Mouse (Mus musculus) liver, embryonic 14.5 days (tissue): ENCODE data around the gene Npff. TPM values are rescaled to one million over a fixed set of nuclear protein-coding genes. Genes with fewer than 3 reads are reported as not detected.

Experiments
- ATAC-seq: fragments of 200-750 bp; cut with Nextera tagmentation; 2 replicates; pipeline ENCODE4 v1.8.0; 2017; ENCODE audit warnings: moderate number of reproducible peaks, mild to moderate bottlenecking, moderate library complexity; ENCODE audit not compliant: insufficient read depth
- DNase-seq, 3 experiments: peaks; one replicate each; pipeline ENCODE4 v3.0.0-alpha.2; 2012 to 2013; ENCODE audit warnings: low read depth in 3 of 3, low spot score in 3 of 3
- H3K27ac ChIP-seq: fragments of 300-500 bp; sonication (generic); 2 replicates; pipeline ENCODE4 v1.5.1; 2014; ENCODE audit warnings: moderate library complexity, mild to moderate bottlenecking, control low read depth, inconsistent platforms
- H3K27me3 ChIP-seq: fragments of 300-500 bp; sonication (generic); 2 replicates; pipeline ENCODE4 v1.6.1; 2014; ENCODE audit warnings: mild to moderate bottlenecking, low read length, moderate library complexity; ENCODE audit not compliant: control insufficient read depth, insufficient read depth
- H3K36me3 ChIP-seq: fragments of 300-500 bp; sonication (generic); replicated peaks from 2 replicates; pipeline ENCODE4 v1.6.1; 2014; ENCODE audit warnings: low read depth; ENCODE audit not compliant: control insufficient read depth, insufficient read depth
- H3K4me1 ChIP-seq, 2 experiments: fragments of 200-500 bp in 1 of 2; fragments of 300-500 bp in 1 of 2; sonication (generic) in 1 of 2; replicated peaks; 2 replicates each; pipeline ENCODE4 v1.6.1; 2012 to 2014; ENCODE audit warnings: antibody characterized with exemption in 1 of 2, inconsistent platforms in 1 of 2, low read length in 1 of 2; ENCODE audit not compliant: control insufficient read depth in 2 of 2, insufficient read depth in 2 of 2
- H3K4me2 ChIP-seq: fragments of 300-500 bp; sonication (generic); 2 replicates; pipeline ENCODE4 v1.6.1; 2014; ENCODE audit warnings: low read depth, mild to moderate bottlenecking, control low read depth, moderate library complexity
- H3K4me3 ChIP-seq, 2 experiments: fragments of 200-500 bp in 1 of 2; fragments of 300-500 bp in 1 of 2; sonication (generic) in 1 of 2; 2 replicates each; pipeline ENCODE4 v1.5.1; 2012 to 2014; ENCODE audit warnings: low read depth in 2 of 2, low read length in 2 of 2, mild to moderate bottlenecking in 2 of 2, control low read depth in 1 of 2, inconsistent platforms in 1 of 2, moderate library complexity in 1 of 2; ENCODE audit not compliant: insufficient read depth in 1 of 2
- H3K9ac ChIP-seq: fragments of 300-500 bp; sonication (generic); replicated peaks from 2 replicates; pipeline ENCODE4 v1.6.1; 2014; ENCODE audit warnings: mild to moderate bottlenecking, control low read depth, moderate library complexity
- H3K9me3 ChIP-seq: fragments of 300-500 bp; sonication (generic); 2 replicates; pipeline ENCODE4 v1.6.1; 2016; ENCODE audit warnings: low read length, mixed read lengths; ENCODE audit not compliant: control insufficient read depth
- CTCF ChIP-seq: IDR thresholded peaks from 2 replicates; pipeline ENCODE4 v1.5.1; 2016; ENCODE audit warnings: antibody characterized with exemption, low read depth, control low read depth
- EP300 ChIP-seq: IDR thresholded peaks from 2 replicates; pipeline ENCODE4 v1.6.1; 2016; ENCODE audit warnings: antibody characterized with exemption, low read depth
- WGBS: fragments of 180-500 bp; shearing (Covaris S2); extraction: QIAGEN DNeasy Blood & Tissue Kit; methylation state at CpG from one replicate; pipeline ENCODE4 v1.1.7; 2014; ENCODE audit not compliant: insufficient replicate concordance; 5-methylcytosine and 5-hydroxymethylcytosine counted together
- polyA plus RNA-seq, 2 experiments: library from polyadenylated mRNA; depleted of rRNA in 1 of 2; stranded (reverse) in 1 of 2; unstranded in 1 of 2; fragments of >200 nt; fragmentation: Nextera tagmentation in 1 of 2; extraction: Ambion mirVana in 1 of 2; gene quantifications; 2 replicates each; pipeline versions ENCODE4 v1.2.1 to v1.2.3; 2012 to 2014

The Npff gene
- 1.2 and 1.4 TPM in 2 replicates for polyA plus RNA-seq (2012; rRNA removed)
- 0.19 and 0.94 TPM in 2 replicates for polyA plus RNA-seq (2014; fragmentation: Nextera tagmentation; extraction: Ambion mirVana)

- no peaks in the 10 kb centered on the region for H3K27me3 ChIP-seq
- H3K9me3 ChIP-seq = no peaks in the 10 kb centered on the region
- no peak within 1 kb of the TSS for H3K4me2 ChIP-seq
- H3K36me3 ChIP-seq = no peaks in the 10 kb centered on the region; the same call in 1 of the 2 replicates
- no peaks in the 10 kb centered on the region; a peak in 1 of 4 replicates for H3K4me1 ChIP-seq
- peak; percentile 22; the same call in 1 of the 2 replicates for ATAC-seq
- H3K4me3 ChIP-seq = no peak within 1 kb of the TSS
- TF ChIP-seq CTCF (peak; percentile 97), EP300 (no peak)
- no peak within 1 kb of the TSS for H3K27ac ChIP-seq
- WGBS = 10% methylated on average over 3 of the region's 3 CpGs
- H3K9ac ChIP-seq = no peak within 1 kb of the TSS
- DNase-seq = peak; percentile 39 to 56 (median 55)
Measured at GRCm38 (mm10) chr15:102524892-102525485, at the start of gene Npff. TSS of gene Npff (minus strand) at chr15:102524942.

DNA sequence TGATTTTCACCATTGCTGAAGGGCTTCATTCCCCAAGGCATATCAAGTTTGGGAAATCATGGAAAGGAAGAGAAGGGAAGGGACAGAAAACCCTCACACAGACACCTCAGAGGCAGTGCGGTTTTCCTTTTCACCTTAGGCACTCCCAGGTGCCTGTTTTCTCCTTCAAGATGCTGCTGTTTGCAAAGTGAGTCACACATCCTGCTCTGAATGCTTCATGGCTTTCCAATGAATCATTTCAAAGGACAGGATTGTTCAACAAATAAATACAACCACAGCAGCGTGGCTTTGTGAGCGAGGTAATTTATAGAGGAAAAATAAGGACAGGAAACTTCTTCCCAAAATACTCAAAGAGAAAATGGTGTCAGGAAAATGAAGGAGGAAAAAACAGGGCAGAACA is 47.3 kb upstream of the Npff start:
- H3K4me3 ChIP-seq = no peak overlapping the region
- no peak overlapping the region for H3K4me2 ChIP-seq
- no peak overlapping the region for H3K27ac ChIP-seq
- no peak for ATAC-seq
- no peak for DNase-seq
- H3K4me1 ChIP-seq = no peaks in the 10 kb centered on the region
- H3K36me3 ChIP-seq = no peaks in the 10 kb centered on the region
- H3K9me3 ChIP-seq = no peaks in the 10 kb centered on the region
- no peak for TF ChIP-seq CTCF
- TF ChIP-seq EP300 = no peak
- 63% methylated on average over 3 of the region's 3 CpGs for WGBS
- H3K27me3 ChIP-seq = no peaks in the 10 kb centered on the region
- no peak overlapping the region for H3K9ac ChIP-seq

GRCm38 (mm10) chr15:102567849-102568248 is 43.1 kb upstream of the Npff start:
- no peak for TF ChIP-seq CTCF
- no peak for TF ChIP-seq EP300
- no peak for ATAC-seq

DNA sequence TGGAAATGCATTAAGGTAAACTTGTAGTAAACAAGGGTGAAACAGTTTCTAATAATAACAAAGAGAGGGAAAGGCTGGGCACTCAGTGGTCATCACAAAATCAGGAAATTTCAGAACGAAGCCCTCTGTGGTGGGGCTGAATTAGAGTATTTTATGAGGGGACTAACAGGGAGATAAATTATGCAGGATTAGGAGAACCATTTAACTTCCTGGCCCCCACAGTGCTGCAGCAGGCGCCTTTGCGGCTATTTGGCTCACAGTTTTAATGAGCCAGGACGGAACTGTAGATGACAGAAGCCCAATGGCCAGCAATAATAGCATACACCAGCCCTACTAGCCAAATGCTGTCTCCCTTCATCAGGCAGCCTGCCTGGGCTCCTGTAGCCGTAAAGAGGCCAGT is 38.9 kb upstream of the Npff start:
- TF ChIP-seq CTCF (no peak), EP300 (no peak)
- Histone ChIP-seq H3K4me2 (no peak overlapping the region), H3K4me3 (no peak overlapping the region), H3K9ac (no peak overlapping the region), H3K27me3 (no peaks in the 10 kb centered on the region), H3K9me3 (no peaks in the 10 kb centered on the region), H3K4me1 (no peaks in the 10 kb centered on the region), H3K27ac (no peak overlapping the region), H3K36me3 (no peaks in the 10 kb centered on the region)
- ATAC-seq (no peak), DNase-seq (no peak)
- 78% methylated on average over 5 of the region's 5 CpGs for WGBS

More at GRCm38 (mm10) chr15:102567849-102568248, 43.1 kb upstream of the Npff start:
- no peak for DNase-seq
- H3K27me3 ChIP-seq = no peaks in the 10 kb centered on the region
- H3K4me1 ChIP-seq = no peaks in the 10 kb centered on the region
- no peak overlapping the region for H3K27ac ChIP-seq
- no peak overlapping the region for H3K9ac ChIP-seq
- H3K4me2 ChIP-seq = no peak overlapping the region
- WGBS = 62% methylated on average over 2 of the region's 2 CpGs
- no peaks in the 10 kb centered on the region for H3K36me3 ChIP-seq
- H3K4me3 ChIP-seq = no peak overlapping the region
- H3K9me3 ChIP-seq = no peaks in the 10 kb centered on the region

DNA sequence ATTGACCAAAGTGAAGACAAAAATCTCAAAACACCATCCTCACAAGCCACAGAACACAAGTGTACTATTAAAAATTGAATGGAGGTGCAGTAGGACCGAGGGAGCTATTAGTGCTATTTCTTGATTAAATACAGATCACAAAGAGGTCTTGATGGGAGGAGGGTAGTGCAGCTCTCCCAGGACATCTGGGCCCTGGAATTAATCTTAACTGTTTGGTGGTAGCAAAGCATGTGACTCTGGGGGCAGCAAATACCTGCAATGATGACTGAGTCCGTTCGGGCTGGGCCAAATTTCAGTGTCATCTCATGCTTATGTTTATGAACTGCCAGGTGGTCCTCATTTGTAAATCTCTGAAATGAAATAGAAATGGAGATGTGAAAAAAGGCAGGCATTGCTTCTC is 38.3 kb upstream of the Npff start:
- DNase-seq (no peak), ATAC-seq (no peak)
- H3K4me2 ChIP-seq = no peak overlapping the region
- H3K4me3 ChIP-seq = no peak overlapping the region
- TF ChIP-seq EP300 = no peak
- TF ChIP-seq CTCF = no peak
- no peaks in the 10 kb centered on the region for H3K27me3 ChIP-seq
- H3K27ac ChIP-seq = no peak overlapping the region
- H3K36me3 ChIP-seq = no peaks in the 10 kb centered on the region
- H3K9ac ChIP-seq = no peak overlapping the region
- no peaks in the 10 kb centered on the region for H3K9me3 ChIP-seq
- H3K4me1 ChIP-seq = no peaks in the 10 kb centered on the region
- WGBS = 75% methylated on average over 3 of the region's 3 CpGs
